Mouse (Mus musculus): ENCODE measurements at regions not wholly inside any gene's neighbourhood (a gene's known extent, or its start where the extent isn't known, plus 50 kb on each side); places are given as distances from the start of the nearest gene placed in this dataset.
"Not testable (repeated sequence)": the region's sequence is repeated elsewhere in the genome, so short reads cannot be mapped to it uniquely, and the experiment has no call there.

- peaks cover 28% of the 10 kb centered on the region for H3K4me1 ChIP-seq (replicated peaks; ENCODE audit: low read depth, low read length)
- peaks cover 14% of the 10 kb centered on the region for H3K9me3 ChIP-seq (ENCODE audit: low read length)
- peaks cover 4% of the 10 kb centered on the region; the same call in 1 of the 2 replicates for H3K27me3 ChIP-seq (ENCODE audit: insufficient read depth, low read length)
- no peak overlapping the region for H3K4me3 ChIP-seq (replicated peaks; ENCODE audit: low read length)
- no peak for TF ChIP-seq NANOG (IDR thresholded peaks at IDR 0.05; ENCODE audit: borderline replicate concordance, low read length)
- no peak for TF ChIP-seq POU5F1 (IDR thresholded peaks at IDR 0.05; ENCODE audit: borderline replicate concordance, low read length)
- TF ChIP-seq CTCF (conservative IDR thresholded peaks at IDR 0.05; ENCODE audit: low read length): no peak
- H3K36me3 ChIP-seq (ENCODE audit: insufficient read depth, low read length): no peaks in the 10 kb centered on the region
These were observed 147.9 kb upstream of the Stt3b start for GRCm38 (mm10) chr9:115457889-115458710.

GRCm38 (mm10) chr9:115459075-115459474 is 148.9 kb upstream of the Stt3b start:
- not testable (repeated sequence) for H3K36me3 ChIP-seq (ENCODE audit: insufficient read depth, low read length); H3K4me3 ChIP-seq (replicated peaks; ENCODE audit: low read length); H3K27me3 ChIP-seq (ENCODE audit: insufficient read depth, low read length)
- Histone ChIP-seq H3K4me1 (replicated peaks; ENCODE audit: low read depth, low read length) (peaks cover 26% of the 10 kb centered on the region), H3K9me3 (ENCODE audit: low read length) (peaks cover 14% of the 10 kb centered on the region)

GRCm38 (mm10) chr9:115465326-115465725 is 155.1 kb upstream of the Stt3b start:
- H3K4me1 ChIP-seq (replicated peaks; ENCODE audit: low read depth, low read length): no peaks in the 10 kb centered on the region
- no peak for TF ChIP-seq POU5F1 (IDR thresholded peaks at IDR 0.05; ENCODE audit: borderline replicate concordance, low read length)
- no peak for TF ChIP-seq NANOG (IDR thresholded peaks at IDR 0.05; ENCODE audit: borderline replicate concordance, low read length)
- no peak for TF ChIP-seq CTCF (conservative IDR thresholded peaks at IDR 0.05; ENCODE audit: low read length)

GRCm38 (mm10) chr9:115468641-115469040 is 158.4 kb upstream of the Stt3b start:
- Histone ChIP-seq H3K4me1 (replicated peaks; ENCODE audit: low read depth, low read length) (no peaks in the 10 kb centered on the region), H3K9me3 (ENCODE audit: low read length) (no peaks in the 10 kb centered on the region; the same call in 1 of the 2 replicates), H3K4me3 (replicated peaks; ENCODE audit: low read length) (no peak overlapping the region), H3K27me3 (ENCODE audit: insufficient read depth, low read length) (no peaks in the 10 kb centered on the region), H3K36me3 (ENCODE audit: insufficient read depth, low read length) (no peaks in the 10 kb centered on the region)
- no peak for TF ChIP-seq POU5F1 (IDR thresholded peaks at IDR 0.05; ENCODE audit: borderline replicate concordance, low read length)

More at GRCm38 (mm10) chr9:115465326-115465725, 155.1 kb upstream of the Stt3b start:
- Histone ChIP-seq H3K36me3 (ENCODE audit: insufficient read depth, low read length) (no peaks in the 10 kb centered on the region), H3K9me3 (ENCODE audit: low read length) (no peaks in the 10 kb centered on the region; the same call in 1 of the 2 replicates), H3K27me3 (ENCODE audit: insufficient read depth, low read length) (no peaks in the 10 kb centered on the region), H3K4me3 (replicated peaks; ENCODE audit: low read length) (no peak overlapping the region)

- Histone ChIP-seq H3K27me3 (ENCODE audit: insufficient read depth, low read length) (no peaks in the 10 kb centered on the region), H3K4me3 (replicated peaks; ENCODE audit: low read length) (no peak overlapping the region), H3K9me3 (ENCODE audit: low read length) (no peaks in the 10 kb centered on the region; the same call in 1 of the 2 replicates), H3K4me1 (replicated peaks; ENCODE audit: low read depth, low read length) (no peaks in the 10 kb centered on the region), H3K36me3 (ENCODE audit: insufficient read depth, low read length) (no peaks in the 10 kb centered on the region)
- TF ChIP-seq CTCF (conservative IDR thresholded peaks at IDR 0.05; ENCODE audit: low read length) (no peak), NANOG (IDR thresholded peaks at IDR 0.05; ENCODE audit: borderline replicate concordance, low read length) (no peak)
These were observed 161.4 kb upstream of the Stt3b start for GRCm38 (mm10) chr9:115471582-115471981.

GRCm38 (mm10) chr9:115473037-115473436 is 162.8 kb upstream of the Stt3b start:
- Histone ChIP-seq H3K4me1 (replicated peaks; ENCODE audit: low read depth, low read length) (no peaks in the 10 kb centered on the region), H3K9me3 (ENCODE audit: low read length) (no peaks in the 10 kb centered on the region; the same call in 1 of the 2 replicates), H3K4me3 (replicated peaks; ENCODE audit: low read length) (no peak overlapping the region), H3K27me3 (ENCODE audit: insufficient read depth, low read length) (no peaks in the 10 kb centered on the region), H3K36me3 (ENCODE audit: insufficient read depth, low read length) (no peaks in the 10 kb centered on the region)
- TF ChIP-seq CTCF (conservative IDR thresholded peaks at IDR 0.05; ENCODE audit: low read length) (no peak), NANOG (IDR thresholded peaks at IDR 0.05; ENCODE audit: borderline replicate concordance, low read length) (no peak), POU5F1 (IDR thresholded peaks at IDR 0.05; ENCODE audit: borderline replicate concordance, low read length) (no peak)

GRCm38 (mm10) chr9:115473847-115474246 is 163.6 kb upstream of the Stt3b start:
- TF ChIP-seq CTCF (conservative IDR thresholded peaks at IDR 0.05; ENCODE audit: low read length) (no peak), POU5F1 (IDR thresholded peaks at IDR 0.05; ENCODE audit: borderline replicate concordance, low read length) (no peak), NANOG (IDR thresholded peaks at IDR 0.05; ENCODE audit: borderline replicate concordance, low read length) (no peak)
- Histone ChIP-seq H3K27me3 (ENCODE audit: insufficient read depth, low read length) (no peaks in the 10 kb centered on the region), H3K36me3 (ENCODE audit: insufficient read depth, low read length) (no peaks in the 10 kb centered on the region), H3K9me3 (ENCODE audit: low read length) (no peaks in the 10 kb centered on the region), H3K4me1 (replicated peaks; ENCODE audit: low read depth, low read length) (no peaks in the 10 kb centered on the region), H3K4me3 (replicated peaks; ENCODE audit: low read length) (no peak overlapping the region)

GRCm38 (mm10) chr9:115474342-115474741 is 164.1 kb upstream of the Stt3b start:
- H3K4me3 ChIP-seq (replicated peaks; ENCODE audit: low read length): no peak overlapping the region
- no peaks in the 10 kb centered on the region for H3K9me3 ChIP-seq (ENCODE audit: low read length)
- no peak for TF ChIP-seq CTCF (conservative IDR thresholded peaks at IDR 0.05; ENCODE audit: low read length)
- TF ChIP-seq POU5F1 (IDR thresholded peaks at IDR 0.05; ENCODE audit: borderline replicate concordance, low read length): no peak
- no peak for TF ChIP-seq NANOG (IDR thresholded peaks at IDR 0.05; ENCODE audit: borderline replicate concordance, low read length)
- no peaks in the 10 kb centered on the region for H3K27me3 ChIP-seq (ENCODE audit: insufficient read depth, low read length)
- H3K36me3 ChIP-seq (ENCODE audit: insufficient read depth, low read length): no peaks in the 10 kb centered on the region
- H3K4me1 ChIP-seq (replicated peaks; ENCODE audit: low read depth, low read length): no peaks in the 10 kb centered on the region

GRCm38 (mm10) chr9:115476205-115476604 is 166.0 kb upstream of the Stt3b start:
- no peaks in the 10 kb centered on the region for H3K9me3 ChIP-seq (ENCODE audit: low read length)
- no peak overlapping the region for H3K4me3 ChIP-seq (replicated peaks; ENCODE audit: low read length)
- H3K36me3 ChIP-seq (ENCODE audit: insufficient read depth, low read length): no peaks in the 10 kb centered on the region
- H3K4me1 ChIP-seq (replicated peaks; ENCODE audit: low read depth, low read length): no peaks in the 10 kb centered on the region
- TF ChIP-seq CTCF (conservative IDR thresholded peaks at IDR 0.05; ENCODE audit: low read length) (no peak), NANOG (IDR thresholded peaks at IDR 0.05; ENCODE audit: borderline replicate concordance, low read length) (no peak), POU5F1 (IDR thresholded peaks at IDR 0.05; ENCODE audit: borderline replicate concordance, low read length) (no peak)
- no peaks in the 10 kb centered on the region for H3K27me3 ChIP-seq (ENCODE audit: insufficient read depth, low read length)
